Mouse (Mus musculus) intestine, embryonic 14.5 days (tissue): Measurements from ENCODE around the gene Troap. TPM values are rescaled to one million over a fixed set of nuclear protein-coding genes. Genes with fewer than 3 reads are reported as not detected.
A peak's percentile ranks its signal among the peaks of the same experiment; 100 is the strongest.

Experiments
- microRNA-seq: library from miRNA; unstranded; fragments of <30 nt; microRNA quantifications from one replicate; pipeline ENCODE4, GENCODE M21; 2016
- polyA plus RNA-seq: library from polyadenylated mRNA; unstranded; fragments of >200 nt; fragmentation: Nextera tagmentation; extraction: Ambion mirVana; gene quantifications from 2 replicates; pipeline ENCODE4 v1.2.1, GENCODE M21; 2014

Troap gene
- polyA plus RNA-seq, 1 experiment from 2014 or later = 25.4 TPM

Small RNAs within 50 kb of the gene (microRNA-seq; reads per million reads assigned to microRNA genes)
- 1.4 reads per million, percentile 16 among the genes with 10 or more reads in this experiment for gene Mir6960

Other genes with a start within 250 kb of the Troap start
- gene Prkag1, start 243.1 kb upstream of the Troap start, polyA plus RNA-seq = 77.0 and 77.3 TPM in 2 replicates
- gene Kmt2d, start 203.4 kb upstream of the Troap start, polyA plus RNA-seq = 16.2 and 17.5 TPM in 2 replicates
- gene Rhebl1, start 180.0 kb upstream of the Troap start, polyA plus RNA-seq = 9.5 and 11.4 TPM in 2 replicates
- 0.62 and 1.0 TPM in 2 replicates for gene Dhh, start 176.0 kb upstream of the Troap start, polyA plus RNA-seq
- 4.1 and 5.5 TPM in 2 replicates for gene Lmbr1l, start 156.3 kb upstream of the Troap start, polyA plus RNA-seq
- gene Tuba1b, start 140.0 kb upstream of the Troap start, polyA plus RNA-seq = 1,667 and 1,776 TPM in 2 replicates
- gene Gm49450, start 121.0 kb upstream of the Troap start, polyA plus RNA-seq = not detected in 2 replicates
- gene Tuba1a, start 120.9 kb upstream of the Troap start, polyA plus RNA-seq = 1,282 and 1,437 TPM in 2 replicates
- 269 and 276 TPM in 2 replicates for gene Tuba1c, start 44.7 kb upstream of the Troap start, polyA plus RNA-seq
- gene Prph, start 19.4 kb upstream of the Troap start, polyA plus RNA-seq = 54.4 and 56.3 TPM in 2 replicates
- gene C1ql4, start 13.2 kb downstream of the Troap start, polyA plus RNA-seq = 0.16 TPM in 1 of 2 replicates, not detected in the other
- gene Dnajc22, start 18.6 kb downstream of the Troap start, polyA plus RNA-seq = 16.3 and 20.2 TPM in 2 replicates
- gene Spats2, start 51.3 kb downstream of the Troap start, polyA plus RNA-seq = 38.4 and 41.4 TPM in 2 replicates
- 0.39 and 0.51 TPM in 2 replicates for gene Kcnh3, start 150.3 kb downstream of the Troap start, polyA plus RNA-seq
- 146 and 154 TPM in 2 replicates for gene Mcrs1, start 177.4 kb downstream of the Troap start, polyA plus RNA-seq
- 40.6 and 51.1 TPM in 2 replicates for gene Prpf40b, start 220.5 kb downstream of the Troap start, polyA plus RNA-seq
- gene Fam186b, start 221.3 kb downstream of the Troap start, polyA plus RNA-seq = 0.11 and 0.24 TPM in 2 replicates